Mouse (Mus musculus) brain, embryonic 14.5 days (tissue): ENCODE measurements at regions not wholly inside any gene's neighbourhood (a gene's known extent, or its start where the extent isn't known, plus 50 kb on each side); places are given as distances from the start of the nearest gene placed in this dataset.

ENCODE experiments used
- CTCF ChIP-seq: fragments of 200-500 bp; IDR thresholded peaks from 2 replicates; pipeline ENCODE4 v1.5.1; 2012; ENCODE audit warnings: inconsistent platforms, mild to moderate bottlenecking, moderate library complexity, borderline replicate concordance; ENCODE audit not compliant: insufficient read depth, insufficient read length; ENCODE audit errors: extremely low read depth
- POLR2A ChIP-seq: fragments of 200-500 bp; IDR thresholded peaks from 2 replicates; pipeline ENCODE4 v1.6.1; 2012; ENCODE audit warnings: mild to moderate bottlenecking, inconsistent platforms, borderline replicate concordance; ENCODE audit not compliant: poor library complexity, insufficient read depth, insufficient read length, severe bottlenecking; ENCODE audit errors: extremely low read depth

GRCm38 (mm10) chr8:107719656-107720055 lies 131.4 kb upstream of the Psmd7 start:
- TF ChIP-seq CTCF, result peak; percentile 18; the same call in 1 of the 2 replicates
- TF ChIP-seq POLR2A, result no peak
